In the genomic region with DNA sequence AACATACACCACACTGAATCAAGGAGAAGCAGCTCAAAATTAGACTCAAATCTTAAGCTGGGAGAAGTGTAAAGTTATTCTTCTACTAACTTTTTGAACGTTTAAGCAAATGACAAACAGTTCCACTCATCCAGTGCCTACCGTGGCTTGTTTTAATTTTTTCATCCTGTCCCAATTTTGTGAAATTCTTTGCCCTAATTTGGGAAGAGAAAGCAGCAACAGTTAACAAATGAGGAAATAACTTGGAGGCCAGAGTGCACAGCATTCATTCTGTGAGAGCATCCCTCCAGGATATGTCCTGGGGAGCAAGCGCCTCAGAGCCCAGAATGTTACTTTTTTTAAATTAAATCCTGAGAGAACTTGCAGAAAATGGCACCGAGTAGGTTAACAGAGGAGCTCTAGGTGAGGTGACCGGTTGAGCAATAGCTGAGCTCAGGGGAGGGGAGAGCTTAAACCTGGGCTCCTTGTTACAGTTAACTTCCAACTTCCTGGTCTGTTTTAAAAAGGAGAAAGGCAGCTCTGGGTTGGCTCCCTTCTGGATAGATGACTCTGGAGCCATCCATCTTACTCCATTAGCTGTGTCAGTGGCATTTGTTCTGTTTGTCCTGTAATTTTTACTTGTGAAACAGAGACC, we compare ENCODE assay signal across 8 mouse cellular contexts. TPM values are rescaled to one million over a fixed set of nuclear protein-coding genes. Genes with fewer than 3 reads are reported as not detected.
DNase-seq lines count a peak whose midpoint lies in the region; ATAC-seq and TF ChIP-seq lines count a peak whose summit lies in the region.

No protein-coding gene starts in this region.

- DNase-seq in kidney, adult 2 months: peak; percentile 7
- no peak for DNase-seq in kidney, adult 9 months
- DNase-seq in induced T-regulatory cell, adult 2 months (ENCODE audit: low read depth): peak; percentile 30
- no peak for DNase-seq in ovary, postnatal 14 days (ENCODE audit: low spot score)
- DNase-seq in yolk sac, embryonic 10.5 days (ENCODE audit: low spot score): no peak
- DNase-seq in cerebellum, postnatal 36 days: no peak

- peak overlapping the region; percentile 80; the same call in 1 of the 2 replicates for H3K9ac ChIP-seq in midbrain, embryonic 15.5 days

- ATAC-seq in midbrain, embryonic 15.5 days (replicated peaks): no peak

- no peak for TF ChIP-seq CTCF in kidney, adult 2 months (conservative IDR thresholded peaks at IDR 0.05; ENCODE audit: insufficient read depth, insufficient read length, low read depth, low read length)
- TF ChIP-seq CTCF in bone marrow macrophage, adult 2 months (IDR thresholded peaks at IDR 0.05; ENCODE audit: low read depth, low read length): no peak

- no peak overlapping the region for H3K4me3 ChIP-seq in kidney, adult 2 months (ENCODE audit: insufficient read depth, low read depth, low read length)
- H3K4me3 ChIP-seq in bone marrow macrophage, adult 2 months (ENCODE audit: insufficient read depth, low read length): peak overlapping the region; percentile 92
- peak overlapping the region; percentile 84 for H3K4me3 ChIP-seq in midbrain, embryonic 15.5 days

- H3K27ac ChIP-seq in kidney, adult 2 months (ENCODE audit: insufficient read depth, low read depth, low read length): no peak overlapping the region
- peak overlapping the region; percentile 85 for H3K27ac ChIP-seq in bone marrow macrophage, adult 2 months (ENCODE audit: insufficient read depth, low read depth, low read length)
- H3K27ac ChIP-seq in midbrain, embryonic 15.5 days: no peak overlapping the region; the same call in 1 of the 2 replicates

- peak overlapping the region; percentile 90 for H3K4me2 ChIP-seq in midbrain, embryonic 15.5 days

- peaks cover 6% of the 10 kb centered on the region for H3K36me3 ChIP-seq in kidney, adult 2 months (ENCODE audit: control insufficient read depth, insufficient read depth, low read length)
- H3K36me3 ChIP-seq in midbrain, embryonic 15.5 days (replicated peaks): peaks cover 17% of the 10 kb centered on the region

- H3K9me3 ChIP-seq in midbrain, embryonic 15.5 days: no peaks in the 10 kb centered on the region

- 22% methylated on average over 5 of the region's 5 CpGs for WGBS in kidney, adult 2 months
- 81% methylated on average over 5 of the region's 5 CpGs for WGBS in midbrain, embryonic 15.5 days

- H3K4me1 ChIP-seq in kidney, adult 2 months (ENCODE audit: control insufficient read depth, insufficient read depth, low read length): peaks cover 17% of the 10 kb centered on the region
- H3K4me1 ChIP-seq in bone marrow macrophage, adult 2 months (ENCODE audit: control insufficient read depth, insufficient read depth, low read length): peaks cover 14% of the 10 kb centered on the region
- H3K4me1 ChIP-seq in midbrain, embryonic 15.5 days: peaks cover 22% of the 10 kb centered on the region

- H3K27me3 ChIP-seq in kidney, adult 2 months (replicated peaks; ENCODE audit: control insufficient read depth, insufficient read depth, low read length): no peaks in the 10 kb centered on the region
- H3K27me3 ChIP-seq in midbrain, embryonic 15.5 days (replicated peaks): no peaks in the 10 kb centered on the region

- no peak for TF ChIP-seq POLR2A in kidney, adult 2 months (IDR thresholded peaks at IDR 0.05; ENCODE audit: low read depth, low read length)
- TF ChIP-seq POLR2A in bone marrow macrophage, adult 2 months (IDR thresholded peaks at IDR 0.05; ENCODE audit: borderline replicate concordance, low read depth, low read length): no peak

RNA-seq across cellular contexts. Expression of gene M6pr, which starts 1.8 kb away (rescaled TPM):
- polyA plus RNA-seq in kidney, adult 2 months (2012; rRNA removed): 94.4 and 107 TPM in 2 replicates
- 229 and 236 TPM in 2 replicates for polyA plus RNA-seq in bone marrow macrophage, adult 2 months (2012; ENCODE audit: insufficient read depth, insufficient read length, missing spikeins)
- 49.6 and 53.4 TPM in 2 replicates for polyA plus RNA-seq in midbrain, embryonic 15.5 days (2015; fragmentation: Nextera tagmentation; extraction: Ambion mirVana)

RNA-seq across cellular contexts. Expression of gene Klrg1, which starts 27.6 kb away (rescaled TPM):
- polyA plus RNA-seq in kidney, adult 2 months (2012; rRNA removed): 0.08 TPM in 1 of 2 replicates, not detected in the other
- polyA plus RNA-seq in bone marrow macrophage, adult 2 months (2012; ENCODE audit: insufficient read depth, insufficient read length, missing spikeins): not detected in 2 replicates
- 1.3 and 1.4 TPM in 2 replicates for polyA plus RNA-seq in midbrain, embryonic 15.5 days (2015; fragmentation: Nextera tagmentation; extraction: Ambion mirVana)

RNA-seq across cellular contexts. Expression of gene Phc1, which starts 30.1 kb away (rescaled TPM):
- 27.4 and 39.1 TPM in 2 replicates for polyA plus RNA-seq in kidney, adult 2 months (2012; rRNA removed)
- 10.2 and 11.2 TPM in 2 replicates for polyA plus RNA-seq in bone marrow macrophage, adult 2 months (2012; ENCODE audit: insufficient read depth, insufficient read length, missing spikeins)
- 36.1 and 38.6 TPM in 2 replicates for polyA plus RNA-seq in midbrain, embryonic 15.5 days (2015; fragmentation: Nextera tagmentation; extraction: Ambion mirVana)

Comparison
In these comparisons a context has a peak if more than half of its experiments do, and no peak if none do; other contexts are left out.
1. DNase-seq: peak in kidney, adult 2 months (single experiment) and induced T-regulatory cell, adult 2 months (single experiment); none in kidney, adult 9 months (single experiment), ovary, postnatal 14 days (single experiment), yolk sac, embryonic 10.5 days (single experiment) and cerebellum, postnatal 36 days (0 of 2).